Mouse (Mus musculus): ENCODE results near the gene AF366264.
"Not testable (repeated sequence)": the region's sequence is repeated elsewhere in the genome, so short reads cannot be mapped to it uniquely, and the experiment has no call there.

AF366264 gene

GRCm38 (mm10) chr8:13838289-13838688, at the start of gene AF366264:
AF366264 (minus strand) TSS chr8:13838389.
- DNase-seq = not testable (repeated sequence)

GRCm38 (mm10) chr8:13843286-13843685, 5.1 kb upstream of the AF366264 start:
- DNase-seq = not testable (repeated sequence)

DNA sequence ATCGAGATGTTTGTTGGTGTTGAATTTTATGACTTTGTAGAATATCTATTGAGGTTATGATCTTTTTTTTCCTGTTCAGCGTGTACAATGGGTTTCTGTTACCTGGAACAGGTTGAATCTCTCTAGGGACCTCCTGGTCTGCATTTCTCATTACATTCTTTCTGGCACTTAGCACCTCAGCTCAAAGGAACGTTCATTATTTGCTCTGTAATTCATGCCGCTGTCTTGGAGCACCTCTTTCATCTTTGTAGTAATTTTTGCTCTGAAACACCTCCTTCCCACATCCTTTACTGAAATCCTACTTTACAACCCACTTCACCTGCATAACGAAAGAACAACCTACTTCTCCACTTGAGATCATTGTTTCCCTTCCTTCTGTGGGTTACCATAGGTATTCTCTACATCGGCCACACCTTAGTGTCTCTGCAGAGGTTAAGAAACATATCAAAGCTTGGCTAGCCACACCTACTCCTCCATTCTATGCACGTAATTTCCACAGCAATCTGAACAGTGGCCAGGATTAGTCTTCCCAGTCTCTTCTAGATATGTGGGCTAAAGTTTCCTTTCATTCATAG, 9.5 kb downstream of the AF366264 start:
- no peak for DNase-seq

DNA sequence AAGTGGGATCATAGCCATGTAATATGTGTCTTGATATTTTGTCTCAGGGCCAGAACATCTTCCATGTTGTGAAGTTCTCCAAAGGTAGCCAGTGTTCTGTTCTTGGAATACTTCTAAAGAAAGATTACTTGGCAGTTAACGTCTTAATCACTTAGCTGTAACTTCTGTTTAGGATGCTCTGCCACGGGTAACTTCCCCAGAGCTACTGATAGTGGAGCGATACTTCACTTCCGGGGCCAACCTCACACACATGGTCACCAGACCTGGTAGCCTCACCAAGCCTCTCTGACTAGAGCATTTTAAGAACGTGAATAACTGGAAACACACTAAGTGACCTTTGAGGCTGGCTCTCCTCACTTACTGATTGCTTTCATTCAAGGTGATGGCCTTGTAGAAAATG, 38.6 kb downstream of the AF366264 start:
- no peak for DNase-seq

GRCm38 (mm10) chr8:13797676-13798075, 40.5 kb downstream of the AF366264 start:
- no peak for DNase-seq

GRCm38 (mm10) chr8:13793746-13794101, 44.5 kb downstream of the AF366264 start:
- DNase-seq = no peak

DNA sequence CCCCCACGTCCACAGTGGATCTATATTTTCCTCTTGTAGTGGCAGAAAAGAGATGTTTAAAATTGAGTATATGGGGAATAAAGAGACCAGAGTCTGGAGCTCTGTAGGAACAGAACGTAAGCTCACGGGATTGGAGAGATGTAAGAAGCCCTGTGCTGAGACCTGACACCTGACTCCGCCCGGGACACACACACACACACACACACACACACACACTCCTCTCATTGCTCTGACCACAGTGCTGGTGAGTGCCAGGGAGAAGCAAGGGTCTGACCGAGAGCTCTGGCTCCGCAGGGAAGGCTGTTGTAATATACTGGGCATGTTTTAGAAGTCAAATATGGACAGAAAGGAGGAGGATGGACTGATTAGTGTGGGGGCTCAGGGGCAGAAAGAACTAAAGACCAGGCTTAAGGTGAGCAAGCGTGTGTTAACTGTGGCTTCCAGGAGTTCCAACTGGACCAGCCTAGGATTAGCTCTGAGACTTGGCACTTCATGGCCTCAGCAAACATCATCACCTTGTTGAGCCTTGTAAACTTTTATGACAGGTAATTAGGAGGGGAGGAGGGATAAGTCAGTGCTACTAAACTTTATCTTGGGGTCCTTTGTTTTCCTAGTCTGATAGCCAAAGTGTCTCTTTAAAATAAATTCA, 45.0 kb downstream of the AF366264 start:
- DNase-seq = no peak

- no peak for DNase-seq
Measured at GRCm38 (mm10) chr8:13789606-13790005, 48.6 kb downstream of the AF366264 start.

GRCm38 (mm10) chr8:13785764-13786299, 52.4 kb downstream of the AF366264 start:
- DNase-seq = peak; percentile 93

- DNase-seq = peak; percentile 93
Measured at GRCm38 (mm10) chr8:13785250-13785763, 52.9 kb downstream of the AF366264 start, which contains the start of gene Upf3a. Upf3a (plus strand) TSS chr8:13785615.
